Mouse (Mus musculus) midbrain, embryonic 15.5 days (tissue): Measurements from ENCODE around the gene Hddc3. TPM values are rescaled to one million over a fixed set of nuclear protein-coding genes. Genes with fewer than 3 reads are reported as not detected.

Experiments
- ATAC-seq: fragments of 200-750 bp; cut with Nextera tagmentation; replicated peaks from 2 replicates; pipeline ENCODE4 v1.8.0; 2017; ENCODE audit warnings: moderate TSS enrichment
- H3K27ac ChIP-seq: fragments of 300-500 bp; sonication (generic); 2 replicates; pipeline ENCODE4 v1.5.1; 2015; ENCODE audit warnings: mild to moderate bottlenecking, inconsistent platforms
- H3K27me3 ChIP-seq: fragments of 300-500 bp; sonication (generic); replicated peaks from 2 replicates; pipeline ENCODE4 v1.6.1; 2015; ENCODE audit warnings: inconsistent platforms
- H3K36me3 ChIP-seq: fragments of 300-500 bp; sonication (generic); replicated peaks from 2 replicates; pipeline ENCODE4 v1.6.1; 2015; ENCODE audit warnings: inconsistent platforms
- H3K4me1 ChIP-seq: fragments of 300-500 bp; sonication (generic); 2 replicates; pipeline ENCODE4 v1.6.1; 2015; ENCODE audit warnings: inconsistent platforms
- H3K4me2 ChIP-seq: fragments of 300-500 bp; sonication (generic); 2 replicates; pipeline ENCODE4 v1.6.1; 2015; ENCODE audit warnings: inconsistent platforms, mild to moderate bottlenecking, moderate library complexity
- H3K4me3 ChIP-seq: fragments of 300-500 bp; sonication (generic); 2 replicates; pipeline ENCODE4 v1.5.1; 2015; ENCODE audit warnings: mild to moderate bottlenecking, inconsistent platforms
- H3K9ac ChIP-seq: fragments of 300-500 bp; sonication (generic); 2 replicates; pipeline ENCODE4 v1.6.1; 2015; ENCODE audit warnings: mild to moderate bottlenecking, inconsistent platforms
- H3K9me3 ChIP-seq: fragments of 300-500 bp; sonication (generic); 2 replicates; pipeline ENCODE4 v1.6.1; 2016; ENCODE audit warnings: inconsistent platforms
- WGBS: fragments of 180-500 bp; shearing (Covaris S2); methylation state at CpG from one replicate; pipeline ENCODE4 v1.1.7; 2015; ENCODE audit warnings: mixed read lengths; 5-methylcytosine and 5-hydroxymethylcytosine counted together
- polyA plus RNA-seq: library from polyadenylated mRNA; unstranded; fragments of >200 nt; fragmentation: Nextera tagmentation; extraction: Ambion mirVana; gene quantifications from 2 replicates; pipeline ENCODE4 v1.2.1, GENCODE M21; 2015

The Hddc3 gene
- polyA plus RNA-seq, 1 experiment from 2014 or later = 22.1 TPM

GRCm38 (mm10) chr7:80358039-80358438, 15.1 kb downstream of the Hddc3 start:
- Histone ChIP-seq H3K4me3 (no peak overlapping the region), H3K4me1 (no peaks in the 10 kb centered on the region), H3K36me3 (peaks cover 44% of the 10 kb centered on the region), H3K27me3 (no peaks in the 10 kb centered on the region), H3K27ac (no peak overlapping the region), H3K4me2 (no peak overlapping the region), H3K9ac (no peak overlapping the region), H3K9me3 (no peaks in the 10 kb centered on the region)
- WGBS = 65% methylated on average over 4 of the region's 4 CpGs
- no peak for ATAC-seq

- 76% methylated on average over 3 of the region's 3 CpGs for WGBS
- no peak for ATAC-seq
- no peaks in the 10 kb centered on the region for H3K27me3 ChIP-seq
- no peaks in the 10 kb centered on the region for H3K4me1 ChIP-seq
- peaks cover 57% of the 10 kb centered on the region for H3K36me3 ChIP-seq
- H3K9me3 ChIP-seq = no peaks in the 10 kb centered on the region
- H3K4me2 ChIP-seq = no peak overlapping the region
- H3K9ac ChIP-seq = no peak overlapping the region
- no peak overlapping the region for H3K27ac ChIP-seq
- no peak overlapping the region for H3K4me3 ChIP-seq
Observed at GRCm38 (mm10) chr7:80360435-80360834, 17.5 kb downstream of the Hddc3 start.

- 89% methylated on average over 2 of the region's 2 CpGs for WGBS
- no peak overlapping the region for H3K27ac ChIP-seq
- H3K4me2 ChIP-seq = no peak overlapping the region
- no peak overlapping the region for H3K9ac ChIP-seq
- no peak overlapping the region for H3K4me3 ChIP-seq
- H3K9me3 ChIP-seq = no peaks in the 10 kb centered on the region
- peaks cover 18% of the 10 kb centered on the region for H3K4me1 ChIP-seq
- H3K27me3 ChIP-seq = no peaks in the 10 kb centered on the region
- ATAC-seq = no peak
- peaks cover 50% of the 10 kb centered on the region for H3K36me3 ChIP-seq
Observed at GRCm38 (mm10) chr7:80365759-80366158, 22.9 kb downstream of the Hddc3 start.

- WGBS = 96% methylated on average over 7 of the region's 7 CpGs
- ATAC-seq = no peak
- Histone ChIP-seq H3K36me3 (peaks cover 37% of the 10 kb centered on the region), H3K27ac (no peak overlapping the region), H3K4me3 (no peak overlapping the region), H3K9me3 (no peaks in the 10 kb centered on the region), H3K9ac (no peak overlapping the region), H3K4me1 (peaks cover 21% of the 10 kb centered on the region), H3K4me2 (no peak overlapping the region), H3K27me3 (no peaks in the 10 kb centered on the region)
Observed at GRCm38 (mm10) chr7:80367232-80367631, 24.3 kb downstream of the Hddc3 start.

- H3K36me3 ChIP-seq = peaks cover 33% of the 10 kb centered on the region
- WGBS = 87% methylated on average over 9 of the region's 9 CpGs
Observed at GRCm38 (mm10) chr7:80368009-80368408, 25.1 kb downstream of the Hddc3 start.

GRCm38 (mm10) chr7:80368635-80369421, 25.9 kb downstream of the Hddc3 start:
- Histone ChIP-seq H3K27me3 (no peaks in the 10 kb centered on the region), H3K36me3 (peaks cover 25% of the 10 kb centered on the region), H3K4me2 (peak overlapping the region; percentile 53), H3K9me3 (no peaks in the 10 kb centered on the region), H3K9ac (0 out of 2 replicates have a peak overlapping the region, but pooled peaks have one; percentile 92), H3K27ac (no peak overlapping the region), H3K4me1 (peaks cover 21% of the 10 kb centered on the region), H3K4me3 (no peak overlapping the region)
- WGBS = 88% methylated on average over 20 of the region's 20 CpGs
- ATAC-seq = no peak

More at GRCm38 (mm10) chr7:80368009-80368408, 25.1 kb downstream of the Hddc3 start:
- no peaks in the 10 kb centered on the region for H3K27me3 ChIP-seq
- H3K4me2 ChIP-seq = no peak overlapping the region
- no peak for ATAC-seq
- H3K4me1 ChIP-seq = peaks cover 21% of the 10 kb centered on the region
- H3K9ac ChIP-seq = no peak overlapping the region
- H3K27ac ChIP-seq = no peak overlapping the region
- no peak overlapping the region for H3K4me3 ChIP-seq
- H3K9me3 ChIP-seq = no peaks in the 10 kb centered on the region

GRCm38 (mm10) chr7:80369461-80369860, 26.6 kb downstream of the Hddc3 start:
- Histone ChIP-seq H3K4me1 (peaks cover 21% of the 10 kb centered on the region), H3K36me3 (peaks cover 19% of the 10 kb centered on the region), H3K9me3 (no peaks in the 10 kb centered on the region), H3K27ac (no peak overlapping the region), H3K4me2 (peak overlapping the region; percentile 53), H3K9ac (0 out of 2 replicates have a peak overlapping the region, but pooled peaks have one; percentile 92), H3K4me3 (peak overlapping the region; percentile 95; the same call in 1 of the 2 replicates), H3K27me3 (no peaks in the 10 kb centered on the region)
- ATAC-seq = no peak
- 63% methylated on average over 5 of the region's 5 CpGs for WGBS

- Histone ChIP-seq H3K36me3 (peaks cover 19% of the 10 kb centered on the region), H3K27ac (peak overlapping the region; percentile 85), H3K4me1 (peaks cover 21% of the 10 kb centered on the region), H3K9me3 (no peaks in the 10 kb centered on the region), H3K27me3 (no peaks in the 10 kb centered on the region), H3K9ac (peak overlapping the region; percentile 92), H3K4me3 (peak overlapping the region; percentile 95), H3K4me2 (peak overlapping the region; percentile 53)
- WGBS = 57% methylated on average over 4 of the region's 4 CpGs
- ATAC-seq = no peak
Observed at GRCm38 (mm10) chr7:80369967-80370431, 27.1 kb downstream of the Hddc3 start.

GRCm38 (mm10) chr7:80370649-80371040, 27.7 kb downstream of the Hddc3 start:
- H3K9ac ChIP-seq = peak overlapping the region; percentile 92
- peak overlapping the region; percentile 53 for H3K4me2 ChIP-seq
- WGBS = under 1% methylated on average over 31 of the region's 31 CpGs
- H3K4me3 ChIP-seq = peak overlapping the region; percentile 95
- H3K9me3 ChIP-seq = no peaks in the 10 kb centered on the region
- H3K4me1 ChIP-seq = peaks cover 22% of the 10 kb centered on the region
- peak overlapping the region; percentile 85 for H3K27ac ChIP-seq
- peak; percentile 77 for ATAC-seq
- H3K36me3 ChIP-seq = peaks cover 19% of the 10 kb centered on the region
- H3K27me3 ChIP-seq = no peaks in the 10 kb centered on the region

GRCm38 (mm10) chr7:80371041-80371751, 28.3 kb downstream of the Hddc3 start, which contains the start of gene Man2a2:
Gene Man2a2, minus strand, starts transcription at chr7:80371375.
- under 1% methylated on average over 60 of the region's 86 CpGs for WGBS
- Histone ChIP-seq H3K4me2 (peak within 1 kb of the TSS; percentile 53), H3K9ac (peak within 1 kb of the TSS; percentile 92), H3K36me3 (peaks cover 16% of the 10 kb centered on the region), H3K4me1 (peaks cover 28% of the 10 kb centered on the region), H3K4me3 (peak within 1 kb of the TSS; percentile 95), H3K27ac (peak within 1 kb of the TSS; percentile 85), H3K27me3 (no peaks in the 10 kb centered on the region), H3K9me3 (no peaks in the 10 kb centered on the region)
- peak; percentile 80 for ATAC-seq

GRCm38 (mm10) chr7:80372166-80372565, 29.3 kb downstream of the Hddc3 start:
- Histone ChIP-seq H3K9ac (no peak overlapping the region), H3K27me3 (no peaks in the 10 kb centered on the region), H3K9me3 (no peaks in the 10 kb centered on the region), H3K4me1 (peaks cover 30% of the 10 kb centered on the region), H3K4me2 (no peak overlapping the region), H3K36me3 (peaks cover 6% of the 10 kb centered on the region), H3K4me3 (no peak overlapping the region), H3K27ac (no peak overlapping the region)
- 91% methylated on average over 3 of the region's 3 CpGs for WGBS
- no peak for ATAC-seq

- Histone ChIP-seq H3K9me3 (no peaks in the 10 kb centered on the region), H3K36me3 (peaks cover under 1% of the 10 kb centered on the region; the same call in 1 of the 2 replicates), H3K4me3 (no peak overlapping the region), H3K27ac (no peak overlapping the region), H3K4me2 (no peak overlapping the region), H3K4me1 (peaks cover 30% of the 10 kb centered on the region), H3K27me3 (no peaks in the 10 kb centered on the region), H3K9ac (no peak overlapping the region)
- ATAC-seq = no peak
- 53% methylated on average over 2 of the region's 2 CpGs for WGBS
Observed at GRCm38 (mm10) chr7:80372667-80373066, 29.8 kb downstream of the Hddc3 start.
